Mouse (Mus musculus) induced T-regulatory cell, adult 2 months (primary cell): ENCODE data around the gene Ppp2r5e.

Experiments
- DNase-seq: peaks from one replicate; pipeline ENCODE4 v3.0.0-alpha.2; 2012; ENCODE audit warnings: low read depth

The Ppp2r5e gene

DNA sequence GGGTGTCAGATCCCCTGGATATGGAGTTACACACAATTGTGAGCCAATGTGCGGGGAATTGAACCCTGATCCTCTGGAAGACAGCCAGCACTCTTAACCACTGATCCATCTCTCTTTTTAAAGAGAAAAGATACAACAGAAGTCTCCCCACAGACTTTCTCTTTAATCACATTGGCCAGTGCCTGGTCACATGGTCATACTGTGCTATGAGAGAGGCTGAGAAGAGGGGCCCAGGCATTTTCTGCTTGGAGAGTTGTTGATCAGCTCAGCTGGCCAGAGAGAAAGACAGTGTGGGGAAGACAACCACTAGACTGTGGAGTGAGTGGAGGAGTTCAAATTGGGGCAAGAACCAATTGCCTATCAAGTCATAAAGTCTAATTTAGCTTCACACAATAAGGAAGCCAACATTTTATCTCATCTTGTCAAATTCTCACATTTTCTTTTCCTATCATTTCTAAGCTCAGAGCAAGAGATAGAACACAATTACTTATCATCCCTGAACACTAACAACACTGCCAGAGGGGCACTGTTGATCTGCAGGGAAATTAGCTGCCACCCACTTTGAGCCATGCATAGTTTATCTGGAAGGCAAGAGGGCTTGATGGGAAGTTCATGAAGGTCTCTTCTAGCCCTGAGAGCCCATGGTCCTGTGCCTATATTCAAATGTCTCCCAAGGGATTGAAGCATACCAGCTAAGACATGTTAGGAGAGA lies 166.2 kb downstream of the Ppp2r5e start:
- DNase-seq, result no peak

DNA sequence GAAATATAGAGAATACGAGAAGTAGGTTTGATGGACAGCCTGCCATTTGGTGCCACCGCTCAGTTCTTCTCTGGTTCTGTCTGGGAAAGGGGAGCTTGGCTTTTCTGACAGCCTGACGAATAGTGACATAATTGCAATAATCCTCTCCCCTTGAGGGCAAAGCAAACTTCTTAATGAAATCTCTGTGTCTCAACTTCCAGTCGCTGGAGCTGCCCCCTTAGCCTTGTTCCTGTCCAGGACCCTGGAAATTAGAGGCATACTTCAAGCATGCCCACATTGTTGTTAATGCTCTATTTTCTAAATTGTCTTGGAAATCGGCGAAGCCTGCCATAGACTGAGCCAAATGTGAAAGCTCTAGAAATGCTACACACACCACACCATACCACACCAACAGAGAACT lies 167.3 kb downstream of the Ppp2r5e start:
- no peak for DNase-seq

- DNase-seq, result no peak
Measured at GRCm38 (mm10) chr12:75425882-75426281, 170.2 kb downstream of the Ppp2r5e start.

DNA sequence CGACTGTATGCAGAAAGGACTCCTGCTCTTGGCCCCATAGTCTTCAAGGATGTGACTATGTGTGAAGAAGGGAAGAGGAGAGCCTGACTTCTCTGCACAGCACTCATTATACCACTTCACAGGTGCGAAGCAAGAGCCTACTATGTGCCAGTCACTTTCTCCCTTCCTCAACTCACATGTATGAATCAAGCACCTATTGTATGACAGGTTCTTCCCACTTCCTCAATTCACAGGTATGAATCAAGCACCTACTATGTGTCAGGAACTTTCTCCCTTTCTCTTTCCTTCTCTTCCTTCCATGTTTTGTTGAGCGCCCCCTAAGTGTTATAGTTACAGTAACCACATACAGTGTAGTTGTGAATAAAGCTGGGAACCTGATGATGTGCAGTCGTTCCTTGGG lies 171.2 kb downstream of the Ppp2r5e start:
- no peak for DNase-seq

DNA sequence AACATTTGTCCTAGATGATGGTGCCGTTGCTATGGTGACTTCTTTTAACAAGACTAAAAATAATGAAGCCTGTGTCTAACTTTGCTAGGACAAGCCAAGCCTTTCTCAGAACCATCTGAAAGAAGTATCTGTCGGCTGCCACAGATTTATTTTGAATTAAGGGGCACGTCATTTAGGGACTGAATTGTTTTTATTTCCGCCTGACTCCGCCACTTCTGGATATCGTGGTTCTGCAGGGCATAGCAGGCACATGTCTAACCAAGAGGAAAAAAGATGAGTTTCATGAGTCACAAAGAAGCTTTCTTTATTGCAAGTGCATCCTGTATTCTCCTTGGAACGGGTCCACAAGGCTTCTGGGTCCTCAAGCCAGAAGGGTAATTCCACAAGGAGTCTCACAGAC lies 171.7 kb downstream of the Ppp2r5e start:
- DNase-seq, result no peak

DNA sequence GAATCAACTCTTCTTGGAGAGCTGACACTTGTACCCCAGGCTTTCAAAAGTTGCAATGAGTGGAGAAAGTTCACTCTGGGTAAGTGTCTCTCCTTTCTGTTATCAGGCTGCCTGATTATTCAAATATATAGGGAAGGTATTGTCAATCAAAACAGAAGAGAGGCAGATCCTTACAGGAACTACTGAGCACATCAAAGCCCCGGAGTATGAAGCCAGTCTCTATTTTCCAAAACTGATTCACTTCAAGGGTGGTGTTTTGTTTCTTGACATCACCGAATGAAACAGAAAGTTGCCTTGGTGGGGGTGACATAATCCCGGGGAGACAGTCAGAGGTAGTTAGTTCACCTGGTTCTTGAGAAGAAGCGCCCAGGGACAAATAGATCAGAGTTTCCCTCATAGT lies 179.4 kb downstream of the Ppp2r5e start, which contains the start of gene Gphb5:
Gphb5 (minus strand) TSS at position 101 of the 400 bp plus-strand sequence.
- no peak for DNase-seq

- DNase-seq, result no peak
Measured at GRCm38 (mm10) chr12:75414991-75415390, 181.1 kb downstream of the Ppp2r5e start.

- peak; percentile 20 for DNase-seq
Measured at GRCm38 (mm10) chr12:75412964-75413363, 183.1 kb downstream of the Ppp2r5e start.
